Mouse (Mus musculus) liver, embryonic 15.5 days (tissue): ENCODE data around the gene 9130409I23Rik. TPM values are rescaled to one million over a fixed set of nuclear protein-coding genes. Genes with fewer than 3 reads are reported as not detected.
A peak's percentile ranks its signal among the peaks of the same experiment; 100 is the strongest.

Experiments used
- ATAC-seq: fragments of 200-750 bp; cut with Nextera tagmentation; 2 replicates; pipeline ENCODE4 v1.8.0; 2017; ENCODE audit warnings: moderate number of reproducible peaks, mild to moderate bottlenecking, moderate library complexity; ENCODE audit not compliant: insufficient read depth
- H3K27ac ChIP-seq: fragments of 300-500 bp; sonication (generic); replicated peaks from 2 replicates; pipeline ENCODE4 v1.5.1; 2015; ENCODE audit warnings: mild to moderate bottlenecking, inconsistent platforms
- H3K27me3 ChIP-seq: fragments of 300-500 bp; sonication (generic); 2 replicates; pipeline ENCODE4 v1.6.1; 2015; ENCODE audit warnings: mild to moderate bottlenecking, inconsistent platforms
- H3K36me3 ChIP-seq: fragments of 300-500 bp; sonication (generic); replicated peaks from 2 replicates; pipeline ENCODE4 v1.6.1; 2015; ENCODE audit warnings: moderate library complexity, mild to moderate bottlenecking, inconsistent platforms
- H3K4me1 ChIP-seq: fragments of 300-500 bp; sonication (generic); replicated peaks from 2 replicates; pipeline ENCODE4 v1.6.1; 2015; ENCODE audit warnings: inconsistent platforms
- H3K4me2 ChIP-seq: fragments of 300-500 bp; sonication (generic); 2 replicates; pipeline ENCODE4 v1.6.1; 2015; ENCODE audit warnings: moderate library complexity, mild to moderate bottlenecking, inconsistent platforms
- H3K4me3 ChIP-seq: fragments of 300-500 bp; sonication (generic); replicated peaks from 2 replicates; pipeline ENCODE4 v1.5.1; 2015; ENCODE audit warnings: mild to moderate bottlenecking, inconsistent platforms
- H3K9ac ChIP-seq: fragments of 300-500 bp; sonication (generic); 2 replicates; pipeline ENCODE4 v1.6.1; 2015; ENCODE audit warnings: moderate library complexity, mild to moderate bottlenecking, inconsistent platforms
- H3K9me3 ChIP-seq: fragments of 300-500 bp; sonication (generic); replicated peaks from 2 replicates; pipeline ENCODE4 v1.6.1; 2016; ENCODE audit warnings: inconsistent platforms
- WGBS: fragments of 180-500 bp; shearing (Covaris S2); methylation state at CpG from one replicate; pipeline ENCODE4 v1.1.7; 2015; ENCODE audit warnings: mixed read lengths; ENCODE audit not compliant: insufficient replicate concordance; 5-methylcytosine and 5-hydroxymethylcytosine counted together
- polyA plus RNA-seq: library from polyadenylated mRNA; unstranded; fragments of >200 nt; fragmentation: Nextera tagmentation; extraction: Ambion mirVana; gene quantifications from 2 replicates; pipeline ENCODE4 v1.2.1, GENCODE M21; 2015

The 9130409I23Rik gene
- polyA plus RNA-seq, 1 experiment from 2014 or later, result 0.10 TPM

- no peaks in the 10 kb centered on the region for H3K9me3 ChIP-seq
- no peak overlapping the region for H3K4me3 ChIP-seq
- H3K4me2 ChIP-seq, result no peak overlapping the region
- no peak overlapping the region for H3K27ac ChIP-seq
- ATAC-seq, result no peak
- peaks cover 14% of the 10 kb centered on the region; the same call in 1 of the 2 replicates for H3K4me1 ChIP-seq
- H3K27me3 ChIP-seq, result peaks cover 54% of the 10 kb centered on the region
- no peak overlapping the region for H3K9ac ChIP-seq
- WGBS, result 33% methylated on average over 6 of the region's 6 CpGs
- H3K36me3 ChIP-seq, result no peaks in the 10 kb centered on the region
Observed at GRCm38 (mm10) chr1:181013446-181013845, 37.6 kb upstream of the 9130409I23Rik start.

- no peak overlapping the region for H3K4me2 ChIP-seq
- WGBS, result 58% methylated on average over 6 of the region's 6 CpGs
- ATAC-seq, result no peak
- H3K27ac ChIP-seq, result peak overlapping the region; percentile 14; the same call in 1 of the 2 replicates
- H3K27me3 ChIP-seq, result peaks cover 62% of the 10 kb centered on the region
- no peak overlapping the region for H3K4me3 ChIP-seq
- H3K4me1 ChIP-seq, result peaks cover 10% of the 10 kb centered on the region; the same call in 1 of the 2 replicates
- H3K36me3 ChIP-seq, result no peaks in the 10 kb centered on the region
- no peaks in the 10 kb centered on the region for H3K9me3 ChIP-seq
- no peak overlapping the region for H3K9ac ChIP-seq
Observed at GRCm38 (mm10) chr1:181014731-181015500, 36.1 kb upstream of the 9130409I23Rik start.

GRCm38 (mm10) chr1:181015558-181015957 is 35.5 kb upstream of the 9130409I23Rik start:
- no peak overlapping the region for H3K4me2 ChIP-seq
- H3K9ac ChIP-seq, result no peak overlapping the region

GRCm38 (mm10) chr1:181016045-181016444 is 35.0 kb upstream of the 9130409I23Rik start:
- Histone ChIP-seq H3K4me2 (0 out of 2 replicates have a peak overlapping the region, but pooled peaks have one; percentile 69), H3K27ac (0 out of 2 replicates have a peak overlapping the region, but pooled peaks have one; percentile 29), H3K4me3 (no peak overlapping the region), H3K9me3 (no peaks in the 10 kb centered on the region), H3K4me1 (peaks cover 19% of the 10 kb centered on the region), H3K9ac (no peak overlapping the region), H3K36me3 (no peaks in the 10 kb centered on the region), H3K27me3 (peaks cover 62% of the 10 kb centered on the region)
- WGBS, result 53% methylated on average over 4 of the region's 4 CpGs
- ATAC-seq, result no peak

More at GRCm38 (mm10) chr1:181015558-181015957, 35.5 kb upstream of the 9130409I23Rik start:
- Histone ChIP-seq H3K4me3 (no peak overlapping the region), H3K36me3 (no peaks in the 10 kb centered on the region), H3K9me3 (no peaks in the 10 kb centered on the region), H3K4me1 (peaks cover 14% of the 10 kb centered on the region), H3K27ac (0 out of 2 replicates have a peak overlapping the region, but pooled peaks have one; percentile 29), H3K27me3 (peaks cover 62% of the 10 kb centered on the region)
- no peak for ATAC-seq

GRCm38 (mm10) chr1:181016532-181017131 is 34.4 kb upstream of the 9130409I23Rik start:
- H3K27me3 ChIP-seq, result peaks cover 62% of the 10 kb centered on the region
- H3K4me3 ChIP-seq, result peak overlapping the region; percentile 43
- peak overlapping the region; percentile 4; the same call in 1 of the 2 replicates for H3K9ac ChIP-seq
- 3% methylated on average over 21 of the region's 21 CpGs for WGBS
- peaks cover 25% of the 10 kb centered on the region for H3K4me1 ChIP-seq
- ATAC-seq, result peak; percentile 30; the same call in 1 of the 2 replicates
- H3K36me3 ChIP-seq, result no peaks in the 10 kb centered on the region
- no peaks in the 10 kb centered on the region for H3K9me3 ChIP-seq
- H3K4me2 ChIP-seq, result peak overlapping the region; percentile 69
- peak overlapping the region; percentile 9; the same call in 1 of the 2 replicates for H3K27ac ChIP-seq

GRCm38 (mm10) chr1:181017212-181017711 is 33.8 kb upstream of the 9130409I23Rik start:
- peaks cover 26% of the 10 kb centered on the region for H3K4me1 ChIP-seq
- H3K4me3 ChIP-seq, result peak overlapping the region; percentile 43
- peak overlapping the region; percentile 69 for H3K4me2 ChIP-seq
- no peaks in the 10 kb centered on the region for H3K9me3 ChIP-seq
- H3K27ac ChIP-seq, result 0 out of 2 replicates have a peak overlapping the region, but pooled peaks have one; percentile 48
- H3K36me3 ChIP-seq, result no peaks in the 10 kb centered on the region
- 0% methylated on average over 20 of the region's 22 CpGs for WGBS
- peaks cover 62% of the 10 kb centered on the region for H3K27me3 ChIP-seq
- ATAC-seq, result peak; percentile 52; the same call in 1 of the 2 replicates
- peak overlapping the region; percentile 4; the same call in 1 of the 2 replicates for H3K9ac ChIP-seq

- Histone ChIP-seq H3K27ac (no peak overlapping the region), H3K9me3 (no peaks in the 10 kb centered on the region), H3K4me2 (no peak overlapping the region), H3K4me3 (no peak overlapping the region), H3K9ac (no peak overlapping the region), H3K27me3 (peaks cover 56% of the 10 kb centered on the region), H3K36me3 (no peaks in the 10 kb centered on the region), H3K4me1 (peaks cover 26% of the 10 kb centered on the region)
- 59% methylated on average over 13 of the region's 13 CpGs for WGBS
- ATAC-seq, result no peak
Observed at GRCm38 (mm10) chr1:181017890-181018420, 33.1 kb upstream of the 9130409I23Rik start.

GRCm38 (mm10) chr1:181020756-181021487 is 30.1 kb upstream of the 9130409I23Rik start, which contains the start of gene Ephx1:
TSS of gene Ephx1 (minus strand) at chr1:181020904.
- Histone ChIP-seq H3K4me1 (peaks cover 26% of the 10 kb centered on the region), H3K27ac (no peak within 1 kb of the TSS), H3K27me3 (peaks cover 47% of the 10 kb centered on the region), H3K9ac (no peak within 1 kb of the TSS), H3K4me2 (no peak within 1 kb of the TSS), H3K9me3 (no peaks in the 10 kb centered on the region), H3K4me3 (no peak within 1 kb of the TSS), H3K36me3 (no peaks in the 10 kb centered on the region)
- WGBS, result 38% methylated on average over 5 of the region's 5 CpGs
- ATAC-seq, result no peak

- Histone ChIP-seq H3K27me3 (peaks cover 43% of the 10 kb centered on the region), H3K36me3 (no peaks in the 10 kb centered on the region), H3K27ac (no peak overlapping the region), H3K4me3 (no peak overlapping the region), H3K4me1 (peaks cover 24% of the 10 kb centered on the region), H3K9ac (no peak overlapping the region), H3K4me2 (no peak overlapping the region), H3K9me3 (no peaks in the 10 kb centered on the region)
- 61% methylated on average over 7 of the region's 7 CpGs for WGBS
- no peak for ATAC-seq
Observed at GRCm38 (mm10) chr1:181021488-181021865, 29.6 kb upstream of the 9130409I23Rik start.

GRCm38 (mm10) chr1:181022265-181022664 is 28.8 kb upstream of the 9130409I23Rik start:
- H3K9me3 ChIP-seq, result no peaks in the 10 kb centered on the region
- H3K36me3 ChIP-seq, result no peaks in the 10 kb centered on the region
- H3K27me3 ChIP-seq, result peaks cover 35% of the 10 kb centered on the region
- no peak overlapping the region for H3K4me2 ChIP-seq
- peaks cover 17% of the 10 kb centered on the region for H3K4me1 ChIP-seq
- no peak overlapping the region for H3K4me3 ChIP-seq
- peak; percentile 53 for ATAC-seq
- no peak overlapping the region for H3K27ac ChIP-seq
- H3K9ac ChIP-seq, result no peak overlapping the region
- WGBS, result 11% methylated on average over 1 of the region's 1 CpGs
